Mouse (Mus musculus): ENCODE results near the gene Auts2.

The Auts2 gene

GRCm38 (mm10) chr5:131707471-131707870, 835.7 kb downstream of the Auts2 start:
- DNase-seq, result no peak

- DNase-seq, result no peak
Measured at GRCm38 (mm10) chr5:131703729-131704128, 839.4 kb downstream of the Auts2 start.

GRCm38 (mm10) chr5:131702840-131703392, 840.2 kb downstream of the Auts2 start:
- DNase-seq, result no peak

- DNase-seq, result no peak
Measured at GRCm38 (mm10) chr5:131698900-131699299, 844.2 kb downstream of the Auts2 start.

- no peak for DNase-seq
Measured at GRCm38 (mm10) chr5:131690781-131691180, 852.4 kb downstream of the Auts2 start.

- DNase-seq, result no peak
Measured at GRCm38 (mm10) chr5:131686956-131687618, 856.1 kb downstream of the Auts2 start.

GRCm38 (mm10) chr5:131680127-131680845, 862.9 kb downstream of the Auts2 start:
- no peak for DNase-seq

- DNase-seq, result no peak
Measured at GRCm38 (mm10) chr5:131679523-131679922, 863.6 kb downstream of the Auts2 start.

- no peak for DNase-seq
Measured at GRCm38 (mm10) chr5:131677518-131677917, 865.6 kb downstream of the Auts2 start.

- peak; percentile 0 for DNase-seq
Measured at GRCm38 (mm10) chr5:131673696-131674095, 869.4 kb downstream of the Auts2 start.

GRCm38 (mm10) chr5:131665068-131665467, 878.1 kb downstream of the Auts2 start:
- no peak for DNase-seq

GRCm38 (mm10) chr5:131664657-131665056, 878.5 kb downstream of the Auts2 start:
- no peak for DNase-seq

GRCm38 (mm10) chr5:131662657-131663056, 880.5 kb downstream of the Auts2 start:
- DNase-seq, result no peak

- no peak for DNase-seq
Measured at GRCm38 (mm10) chr5:131658822-131659515, 884.2 kb downstream of the Auts2 start.

GRCm38 (mm10) chr5:131654206-131654605, 888.9 kb downstream of the Auts2 start:
- DNase-seq, result no peak

- DNase-seq, result no peak
Measured at GRCm38 (mm10) chr5:131650381-131650891, 892.7 kb downstream of the Auts2 start.

GRCm38 (mm10) chr5:131647683-131648119, 895.4 kb downstream of the Auts2 start:
- peak; percentile 55 for DNase-seq

- no peak for DNase-seq
Measured at GRCm38 (mm10) chr5:131647104-131647682, 896.0 kb downstream of the Auts2 start.

- no peak for DNase-seq
Measured at GRCm38 (mm10) chr5:131646192-131646775, 896.9 kb downstream of the Auts2 start.

- no peak for DNase-seq
Measured at GRCm38 (mm10) chr5:131645341-131646191, 897.6 kb downstream of the Auts2 start.

- DNase-seq, result no peak
Measured at GRCm38 (mm10) chr5:131644331-131644730, 898.8 kb downstream of the Auts2 start.

All from lung, postnatal 36 days (tissue).